Mouse (Mus musculus) limb, embryonic 14.5 days (tissue): Measurements from ENCODE around the gene Acta2. TPM values are rescaled to one million over a fixed set of nuclear protein-coding genes. Genes with fewer than 3 reads are reported as not detected.

Experiments
- ATAC-seq: fragments of 200-750 bp; cut with Nextera tagmentation; 2 replicates; pipeline ENCODE4 v1.8.0; 2017; ENCODE audit warnings: low read depth, moderate number of reproducible peaks, moderate TSS enrichment; ENCODE audit not compliant: low FRiP score
- DNase-seq: peaks from one replicate; pipeline ENCODE4 v3.0.0-alpha.2; 2015; ENCODE audit warnings: low spot score
- H3K27ac ChIP-seq: fragments of 300-500 bp; sonication (generic); replicated peaks from 2 replicates; pipeline ENCODE4 v1.5.1; 2014; ENCODE audit warnings: low read depth, mild to moderate bottlenecking, low read length, moderate library complexity, mixed read lengths
- H3K27me3 ChIP-seq: fragments of 300-500 bp; sonication (generic); 2 replicates; pipeline ENCODE4 v1.6.1; 2014; ENCODE audit warnings: low read length, mixed read lengths; ENCODE audit not compliant: control insufficient read depth, insufficient read depth
- H3K36me3 ChIP-seq: fragments of 300-500 bp; sonication (generic); 2 replicates; pipeline ENCODE4 v1.6.1; 2014; ENCODE audit warnings: mild to moderate bottlenecking, low read length, moderate library complexity, mixed read lengths; ENCODE audit not compliant: control insufficient read depth, insufficient read depth
- H3K4me1 ChIP-seq: fragments of 300-500 bp; sonication (generic); 2 replicates; pipeline ENCODE4 v1.6.1; 2014; ENCODE audit warnings: antibody characterized with exemption, low read length, mixed read lengths; ENCODE audit not compliant: control insufficient read depth, insufficient read depth
- H3K4me2 ChIP-seq: fragments of 300-500 bp; sonication (generic); replicated peaks from 2 replicates; pipeline ENCODE4 v1.6.1; 2014; ENCODE audit warnings: low read depth, mild to moderate bottlenecking, low read length, moderate library complexity; ENCODE audit not compliant: severe bottlenecking
- H3K4me3 ChIP-seq: fragments of 300-500 bp; sonication (generic); replicated peaks from 2 replicates; pipeline ENCODE4 v1.5.1; 2014; ENCODE audit warnings: low read length
- H3K9ac ChIP-seq: fragments of 300-500 bp; sonication (generic); 2 replicates; pipeline ENCODE4 v1.6.1; 2014; ENCODE audit warnings: mild to moderate bottlenecking, low read depth, low read length, moderate library complexity; ENCODE audit not compliant: severe bottlenecking
- H3K9me3 ChIP-seq: fragments of 300-500 bp; sonication (generic); 2 replicates; pipeline ENCODE4 v1.6.1; 2016; ENCODE audit warnings: low read length; ENCODE audit not compliant: control insufficient read depth
- POLR2A ChIP-seq: fragments of 200-500 bp; IDR thresholded peaks from 2 replicates; pipeline ENCODE4 v1.8.0; 2012; ENCODE audit warnings: inconsistent platforms, mild to moderate bottlenecking, moderate library complexity, borderline replicate concordance; ENCODE audit not compliant: insufficient read depth, insufficient read length; ENCODE audit errors: extremely low read depth
- WGBS: fragments of 180-500 bp; shearing (Covaris S2); extraction: QIAGEN DNeasy Blood & Tissue Kit; methylation state at CpG from one replicate; pipeline ENCODE4 v1.1.7; 2014; 5-methylcytosine and 5-hydroxymethylcytosine counted together
- polyA plus RNA-seq, 2 experiments: library from polyadenylated mRNA; depleted of rRNA in 1 of 2; stranded (reverse) in 1 of 2; unstranded in 1 of 2; fragments of >200 nt; fragmentation: Nextera tagmentation in 1 of 2; extraction: Ambion mirVana in 1 of 2; gene quantifications; 2 replicates each; pipeline versions ENCODE4 v1.2.1 to v1.2.3; 2012 to 2014

The Acta2 gene
- polyA plus RNA-seq, 2 experiments = 290 to 313 TPM

GRCm38 (mm10) chr19:34237746-34238145 is 17.6 kb downstream of the Acta2 start:
- no peak for TF ChIP-seq POLR2A
- ATAC-seq = no peak
- H3K9me3 ChIP-seq = no peaks in the 10 kb centered on the region
- no peaks in the 10 kb centered on the region for H3K27me3 ChIP-seq
- peaks cover 20% of the 10 kb centered on the region for H3K36me3 ChIP-seq
- H3K4me2 ChIP-seq = no peak overlapping the region
- 90% methylated on average over 2 of the region's 2 CpGs for WGBS
- H3K4me1 ChIP-seq = no peaks in the 10 kb centered on the region
- H3K4me3 ChIP-seq = no peak overlapping the region
- H3K9ac ChIP-seq = no peak overlapping the region
- no peak overlapping the region for H3K27ac ChIP-seq
- no peak for DNase-seq

- no peak overlapping the region for H3K4me2 ChIP-seq
- TF ChIP-seq POLR2A = no peak
- no peak for ATAC-seq
- H3K9me3 ChIP-seq = no peaks in the 10 kb centered on the region
- no peak overlapping the region for H3K4me3 ChIP-seq
- H3K36me3 ChIP-seq = peaks cover 20% of the 10 kb centered on the region
- no peak for DNase-seq
- no peaks in the 10 kb centered on the region for H3K4me1 ChIP-seq
- H3K27ac ChIP-seq = no peak overlapping the region
- no peak overlapping the region for H3K9ac ChIP-seq
- WGBS = 94% methylated on average over 3 of the region's 3 CpGs
- no peaks in the 10 kb centered on the region for H3K27me3 ChIP-seq
These were observed 19.3 kb downstream of the Acta2 start for GRCm38 (mm10) chr19:34236049-34236448.

DNA sequence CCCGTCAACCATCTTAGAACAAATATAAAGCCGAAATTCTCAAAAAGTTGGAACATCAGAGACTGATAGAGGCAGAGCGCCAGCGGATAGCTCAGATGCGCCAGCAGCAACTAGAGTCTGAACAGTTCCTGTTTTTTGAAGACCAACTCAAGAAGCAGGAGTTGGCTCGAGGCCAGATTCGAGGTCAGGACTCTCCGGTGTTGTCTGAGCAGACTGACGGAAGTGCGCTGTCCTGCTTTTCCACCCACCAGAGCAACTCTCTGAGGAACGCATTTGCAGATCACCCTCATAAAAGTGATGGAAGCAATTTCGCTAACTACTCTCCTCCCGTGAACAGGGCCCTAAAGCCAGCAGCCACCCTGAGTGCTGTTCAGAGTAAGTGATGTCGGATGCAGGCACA is 21.4 kb downstream of the Acta2 start:
- no peak overlapping the region for H3K4me2 ChIP-seq
- H3K27me3 ChIP-seq = no peaks in the 10 kb centered on the region
- H3K36me3 ChIP-seq = peaks cover 10% of the 10 kb centered on the region
- 0 out of 2 replicates have a peak, but pooled peaks have one; percentile 23 for ATAC-seq
- H3K4me3 ChIP-seq = no peak overlapping the region
- no peak for TF ChIP-seq POLR2A
- peak; percentile 52 for DNase-seq
- H3K9me3 ChIP-seq = no peaks in the 10 kb centered on the region
- no peak overlapping the region for H3K9ac ChIP-seq
- no peak overlapping the region for H3K27ac ChIP-seq
- H3K4me1 ChIP-seq = no peaks in the 10 kb centered on the region
- 53% methylated on average over 14 of the region's 14 CpGs for whole genome bisulfite sequencing

GRCm38 (mm10) chr19:34232326-34232725 is 23.1 kb downstream of the Acta2 start:
- 46% methylated on average over 5 of the region's 5 CpGs for WGBS
- Histone ChIP-seq H3K4me2 (no peak overlapping the region), H3K36me3 (0 out of 2 replicates have a peak, but pooled peaks cover 2% of the 10 kb centered on the region), H3K27me3 (no peaks in the 10 kb centered on the region), H3K9ac (no peak overlapping the region), H3K9me3 (no peaks in the 10 kb centered on the region), H3K4me1 (no peaks in the 10 kb centered on the region), H3K4me3 (no peak overlapping the region), H3K27ac (no peak overlapping the region)
- ATAC-seq (no peak), DNase-seq (no peak)
- TF ChIP-seq POLR2A = no peak

DNA sequence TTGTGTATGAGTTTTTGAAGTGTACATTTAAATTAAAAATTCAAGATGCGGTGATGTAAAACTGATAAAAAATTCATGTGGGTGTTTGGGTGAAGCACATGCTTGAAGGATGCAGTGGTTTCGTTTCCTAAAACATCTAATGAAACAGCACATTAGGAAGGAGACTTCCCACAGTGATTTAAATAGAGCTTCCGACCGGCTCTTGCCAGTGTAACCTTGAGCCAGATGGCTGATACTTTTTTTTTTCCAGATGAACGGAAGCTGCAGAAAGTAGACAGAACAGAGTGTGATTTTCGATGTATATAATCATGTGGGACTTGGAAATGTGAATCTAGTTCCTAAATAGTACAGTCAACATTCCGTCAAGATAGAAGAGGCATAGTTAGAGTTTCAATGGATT is 23.8 kb downstream of the Acta2 start:
- no peak overlapping the region; the same call in 1 of the 2 replicates for H3K27ac ChIP-seq
- TF ChIP-seq POLR2A = no peak
- 0 out of 2 replicates have a peak, but pooled peaks cover 3% of the 10 kb centered on the region for H3K36me3 ChIP-seq
- no peaks in the 10 kb centered on the region for H3K27me3 ChIP-seq
- H3K4me1 ChIP-seq = no peaks in the 10 kb centered on the region
- no peak overlapping the region for H3K4me3 ChIP-seq
- H3K9me3 ChIP-seq = no peaks in the 10 kb centered on the region
- no peak overlapping the region for H3K4me2 ChIP-seq
- ATAC-seq (no peak), DNase-seq (no peak)
- WGBS = 34% methylated on average over 7 of the region's 7 CpGs
- H3K9ac ChIP-seq = no peak overlapping the region

DNA sequence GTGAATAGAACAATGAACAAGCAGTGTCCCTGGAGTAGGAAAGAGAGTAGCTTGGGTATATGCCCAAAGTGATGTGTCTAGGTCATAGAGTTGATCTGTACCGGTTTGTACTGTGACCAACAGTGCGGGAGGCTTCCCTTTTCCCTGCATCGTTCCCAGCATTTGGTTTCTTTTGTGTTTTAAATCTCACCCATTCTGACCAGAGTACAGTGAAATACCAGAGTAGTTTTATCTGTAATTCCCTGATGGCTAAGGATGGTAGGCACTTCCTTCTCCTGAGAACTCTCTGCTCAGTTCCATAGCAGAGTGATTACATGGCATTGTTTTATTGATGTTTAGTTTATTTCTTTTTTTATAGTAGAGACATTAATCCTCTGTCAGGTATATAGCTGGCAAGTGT is 32.6 kb downstream of the Acta2 start:
- Histone ChIP-seq H3K27ac (no peak overlapping the region), H3K27me3 (no peaks in the 10 kb centered on the region), H3K9me3 (no peaks in the 10 kb centered on the region), H3K36me3 (peaks cover 6% of the 10 kb centered on the region; the same call in 1 of the 2 replicates), H3K4me2 (no peak overlapping the region), H3K9ac (no peak overlapping the region), H3K4me3 (no peak overlapping the region), H3K4me1 (no peaks in the 10 kb centered on the region)
- no peak for TF ChIP-seq POLR2A
- 94% methylated on average over 3 of the region's 3 CpGs for WGBS
- no peak for DNase-seq
- no peak for ATAC-seq
